Mouse (Mus musculus) T-cell, adult 2 months (primary cell): ENCODE measurements around the gene Decr2.

Experiments used
- DNase-seq: peaks from one replicate; pipeline ENCODE4 v3.0.0; 2022; ENCODE audit warnings: low spot score

Decr2 gene

GRCm38 (mm10) chr17:26113181-26113948, 23.2 kb upstream of the Decr2 start, which contains the start of gene Tmem8:
TSS of gene Tmem8 (plus strand) at chr17:26113299.
- peak; percentile 79 for DNase-seq

- no peak for DNase-seq
Measured at GRCm38 (mm10) chr17:26112751-26113150, 22.6 kb upstream of the Decr2 start.

- DNase-seq, result no peak
Measured at GRCm38 (mm10) chr17:26111722-26112121, 21.6 kb upstream of the Decr2 start.

GRCm38 (mm10) chr17:26111024-26111423, 20.9 kb upstream of the Decr2 start:
- no peak for DNase-seq

- no peak for DNase-seq
Measured at GRCm38 (mm10) chr17:26110156-26110555, 20.0 kb upstream of the Decr2 start.

GRCm38 (mm10) chr17:26105619-26106018, 15.5 kb upstream of the Decr2 start:
- no peak for DNase-seq

GRCm38 (mm10) chr17:26101478-26101877, 11.3 kb upstream of the Decr2 start:
- no peak for DNase-seq

GRCm38 (mm10) chr17:26100166-26100565, 10.0 kb upstream of the Decr2 start:
- no peak for DNase-seq

GRCm38 (mm10) chr17:26099316-26099715, 9.2 kb upstream of the Decr2 start:
- peak; percentile 46 for DNase-seq

GRCm38 (mm10) chr17:26098461-26098860, 8.3 kb upstream of the Decr2 start:
- DNase-seq, result no peak

GRCm38 (mm10) chr17:26095121-26095740, 5.1 kb upstream of the Decr2 start, which contains the start of gene Nme4:
TSS of gene Nme4 (minus strand) at chr17:26095602.
- peak; percentile 52 for DNase-seq

- DNase-seq, result no peak
Measured at GRCm38 (mm10) chr17:26094531-26095110, 4.5 kb upstream of the Decr2 start.

- no peak for DNase-seq
Measured at GRCm38 (mm10) chr17:26087059-26087564, 3.0 kb downstream of the Decr2 start.

- DNase-seq, result no peak
Measured at GRCm38 (mm10) chr17:26080867-26081266, 9.3 kb downstream of the Decr2 start.

- no peak for DNase-seq
Measured at GRCm38 (mm10) chr17:26078851-26079250, 11.3 kb downstream of the Decr2 start.

GRCm38 (mm10) chr17:26075246-26075645, 14.9 kb downstream of the Decr2 start:
- DNase-seq, result no peak

GRCm38 (mm10) chr17:26070136-26070535, 20.0 kb downstream of the Decr2 start:
- DNase-seq, result no peak

- DNase-seq, result peak; percentile 78
Measured at GRCm38 (mm10) chr17:26068831-26069739, 21.1 kb downstream of the Decr2 start, which contains the start of gene Rab11fip3. TSS of gene Rab11fip3 (minus strand) at chr17:26069555.

GRCm38 (mm10) chr17:26068024-26068830, 21.9 kb downstream of the Decr2 start:
- no peak for DNase-seq

GRCm38 (mm10) chr17:26066488-26067020, 23.6 kb downstream of the Decr2 start:
- DNase-seq, result no peak

- no peak for DNase-seq
Measured at GRCm38 (mm10) chr17:26064916-26065315, 25.2 kb downstream of the Decr2 start.
